Mouse (Mus musculus) spleen, adult 2 months (tissue): Measurements from ENCODE around the gene Rnf167. TPM values are rescaled to one million over a fixed set of nuclear protein-coding genes. Genes with fewer than 3 reads are reported as not detected.

Source experiments
- DNase-seq, 2 experiments: peaks; one replicate each; pipeline versions ENCODE4 v3.0.0 to v3.0.0-alpha.2; 2012 to 2021; ENCODE audit warnings: low spot score in 2 of 2, low read depth in 1 of 2
- H3K27ac ChIP-seq: fragments of 200-500 bp; 2 replicates; pipeline ENCODE4 v1.5.1; 2012; ENCODE audit warnings: low read length, inconsistent platforms; ENCODE audit not compliant: insufficient read depth
- H3K27me3 ChIP-seq: fragments of 200-500 bp; 2 replicates; pipeline ENCODE4 v1.6.1; 2012; ENCODE audit warnings: mild to moderate bottlenecking, moderate library complexity, low read length, inconsistent platforms; ENCODE audit not compliant: control insufficient read depth, insufficient read depth
- H3K36me3 ChIP-seq: fragments of 200-500 bp; 2 replicates; pipeline ENCODE4 v1.6.1; 2012; ENCODE audit warnings: mild to moderate bottlenecking, low read length, inconsistent platforms; ENCODE audit not compliant: control insufficient read depth, insufficient read depth
- H3K4me1 ChIP-seq: fragments of 200-500 bp; 2 replicates; pipeline ENCODE4 v1.6.1; 2011; ENCODE audit warnings: inconsistent platforms; ENCODE audit not compliant: control insufficient read depth, insufficient read depth, insufficient read length
- H3K4me3 ChIP-seq: fragments of 200-500 bp; 2 replicates; pipeline ENCODE4 v1.5.1; 2011; ENCODE audit warnings: mild to moderate bottlenecking, inconsistent platforms; ENCODE audit not compliant: insufficient read depth, insufficient read length; ENCODE audit errors: extremely low read depth
- CTCF ChIP-seq: fragments of 200-500 bp; IDR thresholded peaks from 2 replicates; pipeline ENCODE4 v1.5.1; 2011; ENCODE audit warnings: mild to moderate bottlenecking, inconsistent platforms; ENCODE audit not compliant: insufficient read depth, insufficient read length, insufficient replicate concordance; ENCODE audit errors: extremely low read depth
- POLR2A ChIP-seq: fragments of 200-500 bp; IDR thresholded peaks from 2 replicates; pipeline ENCODE4 v1.6.1; 2011; ENCODE audit warnings: low read depth, low read length, inconsistent platforms
- WGBS: fragments of 180-500 bp; shearing (Covaris S2); methylation state at CpG from one replicate; pipeline ENCODE4 v1.1.7; 2018; 5-methylcytosine and 5-hydroxymethylcytosine counted together
- polyA plus RNA-seq: library from polyadenylated mRNA; depleted of rRNA; stranded (reverse); fragments of >200 nt; gene quantifications from 2 replicates; pipeline ENCODE4 v1.2.3, GENCODE M21; 2012

The Rnf167 gene
- polyA plus RNA-seq, 1 experiment, result 137 TPM

DNA sequence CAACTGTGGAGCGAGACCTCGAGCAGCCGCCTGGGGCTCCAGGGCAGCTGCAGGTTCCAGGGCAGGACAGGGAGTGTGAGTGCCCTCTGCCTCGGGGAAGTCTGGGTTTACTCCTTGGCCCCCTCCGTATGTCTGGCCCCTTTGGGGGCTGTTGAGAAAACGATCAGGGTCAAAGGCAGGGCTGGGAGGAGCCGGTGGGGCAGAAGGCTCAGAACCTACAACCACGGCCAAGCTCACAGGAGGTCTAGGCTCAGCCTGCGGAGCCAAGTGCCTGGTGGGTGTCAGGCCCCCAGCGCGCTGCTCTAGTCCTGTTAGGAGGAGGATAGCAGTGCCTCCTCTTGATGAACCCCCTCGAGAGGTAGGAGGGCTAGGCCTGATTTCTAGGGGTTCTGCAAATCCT, 34.1 kb downstream of the Rnf167 start:
- WGBS, result 90% methylated on average over 12 of the region's 12 CpGs
- TF ChIP-seq POLR2A (no peak), CTCF (no peak)
- Histone ChIP-seq H3K4me1 (peaks cover 4% of the 10 kb centered on the region; the same call in 1 of the 2 replicates), H3K4me3 (no peak overlapping the region), H3K27me3 (no peaks in the 10 kb centered on the region), H3K36me3 (peaks cover 18% of the 10 kb centered on the region), H3K27ac (no peak overlapping the region)
- no peak for DNase-seq

- Histone ChIP-seq H3K4me3 (no peak overlapping the region), H3K36me3 (peaks cover 16% of the 10 kb centered on the region), H3K4me1 (peaks cover 8% of the 10 kb centered on the region; the same call in 1 of the 2 replicates), H3K27ac (no peak overlapping the region), H3K27me3 (no peaks in the 10 kb centered on the region)
- TF ChIP-seq CTCF (peak; percentile 7; the same call in 1 of the 2 replicates), POLR2A (no peak)
- WGBS, result 83% methylated on average over 11 of the region's 11 CpGs
- no peak for DNase-seq
Observed at GRCm38 (mm10) chr11:70681897-70682581, 35.0 kb downstream of the Rnf167 start.

DNA sequence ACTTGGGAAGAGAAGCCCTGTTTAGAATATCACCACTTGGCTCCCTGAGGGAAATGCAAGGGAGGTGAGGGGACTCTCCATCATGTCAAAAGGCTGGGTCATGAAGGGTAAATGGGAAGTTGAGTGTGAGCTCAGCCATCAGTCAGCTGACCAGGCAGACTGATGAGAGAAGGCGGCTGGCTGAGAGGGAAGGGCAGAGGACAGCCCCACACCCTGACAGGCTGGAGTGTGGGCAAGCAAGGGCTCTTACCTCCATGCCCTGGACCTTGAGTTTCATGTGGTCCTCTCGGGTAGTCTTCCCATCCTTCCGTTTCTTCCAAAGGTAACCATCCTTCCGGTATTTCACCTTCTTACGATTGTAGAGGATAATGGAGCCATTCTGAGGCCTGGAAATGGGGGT, 36.6 kb downstream of the Rnf167 start:
- Histone ChIP-seq H3K27me3 (no peaks in the 10 kb centered on the region), H3K4me1 (peaks cover 10% of the 10 kb centered on the region; the same call in 1 of the 2 replicates), H3K36me3 (peaks cover 16% of the 10 kb centered on the region), H3K27ac (no peak overlapping the region), H3K4me3 (no peak overlapping the region)
- DNase-seq, result no peak
- TF ChIP-seq CTCF (no peak), POLR2A (no peak)
- WGBS, result 88% methylated on average over 5 of the region's 5 CpGs

- Histone ChIP-seq H3K4me3 (peak overlapping the region; percentile 90), H3K4me1 (peaks cover 6% of the 10 kb centered on the region; the same call in 1 of the 2 replicates), H3K27ac (peak overlapping the region; percentile 89), H3K27me3 (no peaks in the 10 kb centered on the region), H3K36me3 (peaks cover 9% of the 10 kb centered on the region)
- WGBS, result 6% methylated on average over 16 of the region's 16 CpGs
- DNase-seq, result no peak
- TF ChIP-seq CTCF, result no peak
- TF ChIP-seq POLR2A, result no peak
Observed at GRCm38 (mm10) chr11:70686901-70687566, 40.0 kb downstream of the Rnf167 start.

GRCm38 (mm10) chr11:70687601-70688199, 40.7 kb downstream of the Rnf167 start, which contains the start of gene Camta2:
Gene Camta2, minus strand, starts transcription at chr11:70688105.
- TF ChIP-seq POLR2A, result peak; percentile 53
- peak; percentile 38; the same call in 1 of the 2 replicates for TF ChIP-seq CTCF
- Histone ChIP-seq H3K4me1 (peaks cover 6% of the 10 kb centered on the region; the same call in 1 of the 2 replicates), H3K4me3 (peak within 1 kb of the TSS; percentile 90), H3K27ac (peak within 1 kb of the TSS; percentile 89), H3K36me3 (peaks cover 9% of the 10 kb centered on the region), H3K27me3 (no peaks in the 10 kb centered on the region)
- DNase-seq, result peak; percentile 36 to 81
- under 1% methylated on average over 55 of the region's 55 CpGs for WGBS

GRCm38 (mm10) chr11:70688372-70688771, 41.3 kb downstream of the Rnf167 start:
- H3K4me1 ChIP-seq, result peaks cover 6% of the 10 kb centered on the region; the same call in 1 of the 2 replicates
- 47% methylated on average over 8 of the region's 8 CpGs for WGBS
- no peaks in the 10 kb centered on the region for H3K27me3 ChIP-seq
- peak overlapping the region; percentile 90; the same call in 1 of the 2 replicates for H3K4me3 ChIP-seq
- TF ChIP-seq POLR2A (no peak), CTCF (no peak)
- DNase-seq, result no peak
- H3K36me3 ChIP-seq, result peaks cover 7% of the 10 kb centered on the region
- H3K27ac ChIP-seq, result peak overlapping the region; percentile 89
